Mouse (Mus musculus): ENCODE data around the gene Zfand3. TPM values are rescaled to one million over a fixed set of nuclear protein-coding genes. Genes with fewer than 3 reads are reported as not detected.

Gene Zfand3
- polyA plus RNA-seq, 1 experiment from 2014 or later, result 64.2 TPM

- no peak for ATAC-seq (replicated peaks)
- no peak overlapping the region for H3K4me2 ChIP-seq (replicated peaks)
- H3K36me3 ChIP-seq, result no peaks in the 10 kb centered on the region
- no peak overlapping the region for H3K4me3 ChIP-seq
- peaks cover 88% of the 10 kb centered on the region for H3K4me1 ChIP-seq
- H3K9ac ChIP-seq (replicated peaks), result no peak overlapping the region
- H3K27me3 ChIP-seq, result no peaks in the 10 kb centered on the region
- no peaks in the 10 kb centered on the region for H3K9me3 ChIP-seq
- WGBS, result 86% methylated on average over 26 of the region's 26 CpGs
- no peak overlapping the region for H3K27ac ChIP-seq (replicated peaks)
These were observed 188.0 kb downstream of the Zfand3 start for GRCm38 (mm10) chr17:30192416-30193005.

- Histone ChIP-seq H3K4me2 (replicated peaks) (no peak overlapping the region), H3K4me1 (peaks cover 86% of the 10 kb centered on the region), H3K9me3 (no peaks in the 10 kb centered on the region), H3K27ac (replicated peaks) (no peak overlapping the region), H3K27me3 (no peaks in the 10 kb centered on the region), H3K9ac (replicated peaks) (no peak overlapping the region), H3K4me3 (no peak overlapping the region), H3K36me3 (no peaks in the 10 kb centered on the region)
- 83% methylated on average over 2 of the region's 2 CpGs for WGBS
- ATAC-seq (replicated peaks), result no peak
These were observed 189.1 kb downstream of the Zfand3 start for GRCm38 (mm10) chr17:30193615-30194014.

- H3K9ac ChIP-seq (replicated peaks), result no peak overlapping the region
- no peaks in the 10 kb centered on the region for H3K36me3 ChIP-seq
- no peak overlapping the region for H3K27ac ChIP-seq (replicated peaks)
- H3K4me2 ChIP-seq (replicated peaks), result no peak overlapping the region
- no peak overlapping the region for H3K4me3 ChIP-seq
- no peaks in the 10 kb centered on the region for H3K9me3 ChIP-seq
- ATAC-seq (replicated peaks), result no peak
- WGBS, result 62% methylated on average over 3 of the region's 3 CpGs
- no peaks in the 10 kb centered on the region for H3K27me3 ChIP-seq
- H3K4me1 ChIP-seq, result peaks cover 86% of the 10 kb centered on the region
These were observed 189.6 kb downstream of the Zfand3 start for GRCm38 (mm10) chr17:30194091-30194490.

- Histone ChIP-seq H3K4me3 (no peak overlapping the region), H3K9me3 (no peaks in the 10 kb centered on the region), H3K4me1 (peaks cover 86% of the 10 kb centered on the region), H3K27ac (replicated peaks) (peak overlapping the region; percentile 38), H3K36me3 (no peaks in the 10 kb centered on the region), H3K27me3 (no peaks in the 10 kb centered on the region), H3K9ac (replicated peaks) (no peak overlapping the region), H3K4me2 (replicated peaks) (no peak overlapping the region)
- 30% methylated on average over 11 of the region's 11 CpGs for WGBS
- no peak for ATAC-seq (replicated peaks)
These were observed 190.3 kb downstream of the Zfand3 start for GRCm38 (mm10) chr17:30194629-30195445.

- H3K4me1 ChIP-seq, result peaks cover 86% of the 10 kb centered on the region
- H3K9me3 ChIP-seq, result no peaks in the 10 kb centered on the region
- H3K4me2 ChIP-seq (replicated peaks), result no peak overlapping the region
- no peaks in the 10 kb centered on the region for H3K36me3 ChIP-seq
- no peak overlapping the region for H3K9ac ChIP-seq (replicated peaks)
- WGBS, result 78% methylated on average over 21 of the region's 21 CpGs
- H3K4me3 ChIP-seq, result no peak overlapping the region
- ATAC-seq (replicated peaks), result no peak
- no peak overlapping the region for H3K27ac ChIP-seq (replicated peaks)
- no peaks in the 10 kb centered on the region for H3K27me3 ChIP-seq
These were observed 191.2 kb downstream of the Zfand3 start for GRCm38 (mm10) chr17:30195591-30196183.

- Histone ChIP-seq H3K9me3 (no peaks in the 10 kb centered on the region), H3K27me3 (no peaks in the 10 kb centered on the region), H3K4me1 (peaks cover 86% of the 10 kb centered on the region), H3K27ac (replicated peaks) (peak overlapping the region; percentile 32), H3K36me3 (no peaks in the 10 kb centered on the region), H3K4me3 (no peak overlapping the region), H3K4me2 (replicated peaks) (no peak overlapping the region), H3K9ac (replicated peaks) (no peak overlapping the region)
- no peak for ATAC-seq (replicated peaks)
- WGBS, result 54% methylated on average over 17 of the region's 17 CpGs
These were observed 192.1 kb downstream of the Zfand3 start for GRCm38 (mm10) chr17:30196401-30197279.

- Histone ChIP-seq H3K4me1 (peaks cover 80% of the 10 kb centered on the region), H3K27me3 (no peaks in the 10 kb centered on the region), H3K36me3 (no peaks in the 10 kb centered on the region), H3K9ac (replicated peaks) (no peak overlapping the region), H3K27ac (replicated peaks) (peak overlapping the region; percentile 8; the same call in 1 of the 2 replicates), H3K4me3 (no peak overlapping the region), H3K4me2 (replicated peaks) (no peak overlapping the region), H3K9me3 (no peaks in the 10 kb centered on the region)
- no peak for ATAC-seq (replicated peaks)
- WGBS, result 71% methylated on average over 12 of the region's 12 CpGs
These were observed 192.9 kb downstream of the Zfand3 start for GRCm38 (mm10) chr17:30197280-30198030.

- no peak overlapping the region for H3K4me2 ChIP-seq (replicated peaks)
- no peak overlapping the region for H3K4me3 ChIP-seq
- no peaks in the 10 kb centered on the region for H3K9me3 ChIP-seq
- H3K27ac ChIP-seq (replicated peaks), result no peak overlapping the region
- no peak for ATAC-seq (replicated peaks)
- no peaks in the 10 kb centered on the region for H3K36me3 ChIP-seq
- peaks cover 87% of the 10 kb centered on the region for H3K4me1 ChIP-seq
- no peaks in the 10 kb centered on the region for H3K27me3 ChIP-seq
- H3K9ac ChIP-seq (replicated peaks), result no peak overlapping the region
- WGBS, result 80% methylated on average over 10 of the region's 10 CpGs
These were observed 193.9 kb downstream of the Zfand3 start for GRCm38 (mm10) chr17:30198422-30198821.

- H3K9ac ChIP-seq (replicated peaks), result no peak overlapping the region
- no peak overlapping the region for H3K27ac ChIP-seq (replicated peaks)
These were observed 195.1 kb downstream of the Zfand3 start for GRCm38 (mm10) chr17:30199374-30200247.

GRCm38 (mm10) chr17:30200283-30200682 is 195.8 kb downstream of the Zfand3 start:
- no peak overlapping the region for H3K27ac ChIP-seq (replicated peaks)
- WGBS, result 71% methylated on average over 4 of the region's 4 CpGs
- H3K36me3 ChIP-seq, result no peaks in the 10 kb centered on the region

More at GRCm38 (mm10) chr17:30199374-30200247, 195.1 kb downstream of the Zfand3 start:
- WGBS, result 69% methylated on average over 13 of the region's 13 CpGs
- H3K4me3 ChIP-seq, result no peak overlapping the region
- H3K36me3 ChIP-seq, result no peaks in the 10 kb centered on the region
- peaks cover 88% of the 10 kb centered on the region for H3K4me1 ChIP-seq
- no peak for ATAC-seq (replicated peaks)
- H3K27me3 ChIP-seq, result no peaks in the 10 kb centered on the region
- no peak overlapping the region for H3K4me2 ChIP-seq (replicated peaks)
- no peaks in the 10 kb centered on the region for H3K9me3 ChIP-seq

More at GRCm38 (mm10) chr17:30200283-30200682, 195.8 kb downstream of the Zfand3 start:
- Histone ChIP-seq H3K9me3 (no peaks in the 10 kb centered on the region), H3K4me3 (no peak overlapping the region), H3K9ac (replicated peaks) (no peak overlapping the region), H3K4me1 (peaks cover 84% of the 10 kb centered on the region), H3K27me3 (no peaks in the 10 kb centered on the region), H3K4me2 (replicated peaks) (no peak overlapping the region)
- ATAC-seq (replicated peaks), result 0 out of 2 replicates have a peak, but pooled peaks have one; percentile 23

All from forebrain, embryonic 15.5 days (tissue).